Mouse (Mus musculus): ENCODE results near the gene Grik3. TPM values are rescaled to one million over a fixed set of nuclear protein-coding genes. Genes with fewer than 3 reads are reported as not detected.

Gene Grik3
- polyA plus RNA-seq, 1 experiment = not detected

DNA sequence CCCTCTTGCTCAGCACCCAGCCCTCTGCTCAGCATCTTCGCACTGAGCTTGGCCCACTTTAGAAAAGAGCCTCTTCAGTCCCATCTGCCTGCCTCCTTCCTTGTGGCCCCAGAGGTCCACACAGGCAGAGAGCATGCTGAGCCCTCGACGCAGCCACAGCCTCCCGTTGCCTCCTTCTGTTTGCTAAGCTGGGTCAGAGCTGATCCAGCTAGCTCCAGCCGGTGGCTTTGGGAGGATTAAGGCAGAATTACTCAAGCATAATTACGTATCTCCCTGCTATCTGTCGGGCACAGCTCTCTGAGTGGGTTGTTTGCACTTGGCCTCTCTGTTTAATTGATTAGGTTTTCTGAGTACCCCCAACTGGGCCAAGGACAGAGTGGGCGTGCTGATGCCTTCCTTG, 167.9 kb downstream of the Grik3 start:
- H3K36me3 ChIP-seq (ENCODE audit: control insufficient read depth, insufficient read depth) = no peaks in the 10 kb centered on the region
- H3K4me3 ChIP-seq = no peak overlapping the region
- no peaks in the 10 kb centered on the region for H3K79me2 ChIP-seq (ENCODE audit: control insufficient read depth, insufficient read depth)
- H3K27me3 ChIP-seq (ENCODE audit: control insufficient read depth, insufficient read depth, insufficient read length) = no peaks in the 10 kb centered on the region
- no peak overlapping the region for H3K4me2 ChIP-seq (ENCODE audit: low read depth)
- TF ChIP-seq MYOD1 (IDR thresholded peaks at IDR 0.05; ENCODE audit: control insufficient read depth in 1 of 3, insufficient read length in 2 of 3, low read depth in 2 of 3) (no peak), REST (IDR thresholded peaks at IDR 0.05; ENCODE audit: insufficient read depth, insufficient read length) (no peak), TCF12 (IDR thresholded peaks at IDR 0.05; ENCODE audit: insufficient read depth, poor library complexity, severe bottlenecking) (no peak)
- no peak overlapping the region for H3ac ChIP-seq (ENCODE audit: control insufficient read depth, insufficient read length)

DNA sequence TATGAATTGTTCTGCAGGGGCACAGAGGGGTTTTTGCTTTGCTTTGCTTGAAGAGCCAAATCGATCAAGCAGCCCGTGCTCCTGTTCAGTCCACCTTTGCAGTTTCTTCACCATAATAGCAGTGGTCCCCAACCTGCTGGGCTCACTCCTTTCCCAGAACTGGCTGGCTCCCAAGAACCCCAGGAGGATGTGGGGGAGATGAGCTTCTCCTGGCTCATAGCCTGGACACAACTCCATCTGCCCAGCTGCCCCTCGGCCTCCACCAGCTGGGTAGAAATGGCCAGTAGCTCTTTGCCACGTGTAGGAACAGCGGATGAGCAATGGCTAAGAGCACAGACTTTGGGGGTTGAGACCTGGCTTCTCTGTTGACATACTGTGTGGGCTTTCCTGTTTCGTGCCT, 171.5 kb downstream of the Grik3 start:
- TF ChIP-seq TCF12 (IDR thresholded peaks at IDR 0.05; ENCODE audit: insufficient read depth, poor library complexity, severe bottlenecking) (no peak), REST (IDR thresholded peaks at IDR 0.05; ENCODE audit: insufficient read depth, insufficient read length) (no peak), E2F4 (IDR thresholded peaks at IDR 0.05; ENCODE audit: insufficient read depth) (no peak), TCF3 (IDR thresholded peaks at IDR 0.05; ENCODE audit: insufficient read length, low read depth) (no peak), POLR2AphosphoS2 (IDR thresholded peaks at IDR 0.05; ENCODE audit: insufficient read length, low read depth) (no peak), MYOD1 (IDR thresholded peaks at IDR 0.05; ENCODE audit: control insufficient read depth in 1 of 3, insufficient read length in 2 of 3, low read depth in 2 of 3) (no peak), POLR2A (IDR thresholded peaks at IDR 0.05; ENCODE audit: insufficient read length, low read depth) (no peak), MAX (IDR thresholded peaks at IDR 0.05; ENCODE audit: low read depth) (no peak), CEBPB (IDR thresholded peaks at IDR 0.05; ENCODE audit: insufficient read depth, poor library complexity, severe bottlenecking) (no peak), USF1 (IDR thresholded peaks at IDR 0.05; ENCODE audit: low read depth) (no peak), MYOG (IDR thresholded peaks at IDR 0.05; ENCODE audit: control insufficient read depth in 1 of 3, insufficient read depth in 1 of 3, insufficient read length in 2 of 3, low read depth in 2 of 3) (no peak)
- Histone ChIP-seq H3K4me3 (no peak overlapping the region), H3K36me3 (ENCODE audit: control insufficient read depth, insufficient read depth) (no peaks in the 10 kb centered on the region)

DNA sequence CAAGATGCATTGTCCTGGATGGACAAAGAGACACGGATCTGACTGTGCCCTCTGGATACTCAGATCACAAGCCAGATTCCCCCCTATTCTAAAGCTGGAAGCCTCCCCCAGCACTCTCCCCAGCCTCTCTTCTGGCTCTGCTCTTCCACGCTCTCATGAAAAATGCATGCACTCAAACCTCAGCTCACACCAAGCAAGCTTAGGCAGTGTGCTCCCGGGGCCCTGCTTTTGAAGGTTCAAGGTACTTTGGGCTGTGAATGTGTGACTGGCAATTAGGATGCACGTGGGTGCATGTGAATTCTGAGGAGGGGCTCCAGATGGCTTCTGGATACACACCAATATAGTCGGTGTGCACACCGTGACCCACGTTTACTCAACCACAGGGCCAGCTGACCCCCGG, 172.8 kb downstream of the Grik3 start:
- Histone ChIP-seq H3K27me3 (ENCODE audit: control insufficient read depth, insufficient read depth, insufficient read length) (no peaks in the 10 kb centered on the region), H3K4me3 (no peak overlapping the region), H3K79me2 (ENCODE audit: control insufficient read depth, insufficient read depth) (no peaks in the 10 kb centered on the region), H3K36me3 (ENCODE audit: control insufficient read depth, insufficient read depth) (no peaks in the 10 kb centered on the region), H3K4me2 (ENCODE audit: low read depth) (no peak overlapping the region), H3ac (ENCODE audit: control insufficient read depth, insufficient read length) (no peak overlapping the region)
- TF ChIP-seq MYOD1 (IDR thresholded peaks at IDR 0.05; ENCODE audit: control insufficient read depth in 1 of 3, insufficient read length in 2 of 3, low read depth in 2 of 3) (no peak), MAX (IDR thresholded peaks at IDR 0.05; ENCODE audit: low read depth) (no peak), REST (IDR thresholded peaks at IDR 0.05; ENCODE audit: insufficient read depth, insufficient read length) (no peak)

More for the DNA sequence above, 171.5 kb downstream of the Grik3 start:
- Histone ChIP-seq H3K27me3 (ENCODE audit: control insufficient read depth, insufficient read depth, insufficient read length) (no peaks in the 10 kb centered on the region), H3K79me2 (ENCODE audit: control insufficient read depth, insufficient read depth) (no peaks in the 10 kb centered on the region), H3ac (ENCODE audit: control insufficient read depth, insufficient read length) (no peak overlapping the region), H3K4me2 (ENCODE audit: low read depth) (no peak overlapping the region)

DNA sequence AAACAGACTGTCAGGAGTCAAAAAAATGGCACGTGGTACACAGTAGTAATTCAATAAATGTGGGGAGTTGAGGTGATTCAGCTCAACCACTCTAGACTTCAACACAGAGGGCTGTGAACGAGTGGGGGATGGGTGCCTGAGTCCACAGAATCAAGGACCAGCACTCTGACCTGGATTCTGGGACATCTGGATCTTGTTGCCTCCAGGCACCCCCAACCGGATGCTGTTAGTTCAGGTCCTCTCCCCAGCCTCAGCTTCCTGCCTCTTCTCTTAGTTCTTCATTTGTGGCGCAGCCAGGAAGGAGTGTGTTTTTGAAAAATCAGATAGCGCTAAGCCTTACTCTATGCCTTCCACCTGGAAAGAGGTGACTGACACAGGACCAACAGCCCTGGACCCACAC, 175.5 kb downstream of the Grik3 start:
- H3K36me3 ChIP-seq (ENCODE audit: control insufficient read depth, insufficient read depth) = no peaks in the 10 kb centered on the region
- H3ac ChIP-seq (ENCODE audit: control insufficient read depth, insufficient read length) = no peak overlapping the region
- H3K4me3 ChIP-seq = no peak overlapping the region
- no peak overlapping the region for H3K4me2 ChIP-seq (ENCODE audit: low read depth)
- no peaks in the 10 kb centered on the region for H3K79me2 ChIP-seq (ENCODE audit: control insufficient read depth, insufficient read depth)
- no peak for TF ChIP-seq POLR2AphosphoS2 (IDR thresholded peaks at IDR 0.05; ENCODE audit: insufficient read length, low read depth)
- TF ChIP-seq MYOD1 (IDR thresholded peaks at IDR 0.05; ENCODE audit: control insufficient read depth in 1 of 3, insufficient read length in 2 of 3, low read depth in 2 of 3) = no peak
- TF ChIP-seq MYOG (IDR thresholded peaks at IDR 0.05; ENCODE audit: control insufficient read depth in 1 of 3, insufficient read depth in 1 of 3, insufficient read length in 2 of 3, low read depth in 2 of 3) = no peak
- TF ChIP-seq MAX (IDR thresholded peaks at IDR 0.05; ENCODE audit: low read depth) = no peak
- TF ChIP-seq E2F4 (IDR thresholded peaks at IDR 0.05; ENCODE audit: insufficient read depth) = no peak
- TF ChIP-seq REST (IDR thresholded peaks at IDR 0.05; ENCODE audit: insufficient read depth, insufficient read length) = no peak
- no peak for TF ChIP-seq SRF (IDR thresholded peaks at IDR 0.05; ENCODE audit: control insufficient read depth, insufficient read length, low read depth)
- no peak for TF ChIP-seq CEBPB (IDR thresholded peaks at IDR 0.05; ENCODE audit: insufficient read depth, poor library complexity, severe bottlenecking)
- no peak for TF ChIP-seq TCF12 (IDR thresholded peaks at IDR 0.05; ENCODE audit: insufficient read depth, poor library complexity, severe bottlenecking)
- TF ChIP-seq USF1 (IDR thresholded peaks at IDR 0.05; ENCODE audit: low read depth) = no peak
- no peak for TF ChIP-seq POLR2A (IDR thresholded peaks at IDR 0.05; ENCODE audit: insufficient read length, low read depth)
- no peak for TF ChIP-seq TCF3 (IDR thresholded peaks at IDR 0.05; ENCODE audit: insufficient read length, low read depth)
- H3K27me3 ChIP-seq (ENCODE audit: control insufficient read depth, insufficient read depth, insufficient read length) = no peaks in the 10 kb centered on the region

DNA sequence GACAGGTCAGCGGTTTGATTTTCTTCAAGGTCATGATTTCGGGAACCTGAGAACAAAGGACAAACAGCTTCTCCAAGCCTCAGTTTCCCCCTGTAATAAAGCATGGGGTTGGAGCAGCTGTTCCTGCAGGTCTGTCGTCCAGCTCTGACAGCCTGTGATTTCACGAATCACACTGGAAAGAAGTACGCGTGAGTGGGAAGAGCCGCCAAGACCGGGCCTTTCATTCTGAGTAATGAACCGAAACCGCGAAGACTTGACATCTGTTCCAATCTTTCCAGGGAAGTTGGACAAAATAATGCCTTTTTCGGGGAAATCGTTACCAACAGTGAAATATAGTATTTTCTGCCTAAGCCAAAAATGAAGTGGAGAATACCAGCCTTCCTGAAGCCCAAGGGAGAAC, 191.5 kb downstream of the Grik3 start:
- Histone ChIP-seq H3K27me3 (ENCODE audit: control insufficient read depth, insufficient read depth, insufficient read length) (no peaks in the 10 kb centered on the region), H3K36me3 (ENCODE audit: control insufficient read depth, insufficient read depth) (no peaks in the 10 kb centered on the region), H3K79me2 (ENCODE audit: control insufficient read depth, insufficient read depth) (no peaks in the 10 kb centered on the region), H3ac (ENCODE audit: control insufficient read depth, insufficient read length) (no peak overlapping the region), H3K4me2 (ENCODE audit: low read depth) (no peak overlapping the region), H3K4me3 (no peak overlapping the region)
- TF ChIP-seq E2F4 (IDR thresholded peaks at IDR 0.05; ENCODE audit: insufficient read depth) = no peak
- TF ChIP-seq POLR2A (IDR thresholded peaks at IDR 0.05; ENCODE audit: insufficient read length, low read depth) = no peak
- no peak for TF ChIP-seq CEBPB (IDR thresholded peaks at IDR 0.05; ENCODE audit: insufficient read depth, poor library complexity, severe bottlenecking)
- TF ChIP-seq MYOD1 (IDR thresholded peaks at IDR 0.05; ENCODE audit: control insufficient read depth in 1 of 3, insufficient read length in 2 of 3, low read depth in 2 of 3) = no peak
- TF ChIP-seq MAX (IDR thresholded peaks at IDR 0.05; ENCODE audit: low read depth) = no peak
- no peak for TF ChIP-seq TCF12 (IDR thresholded peaks at IDR 0.05; ENCODE audit: insufficient read depth, poor library complexity, severe bottlenecking)
